Mouse (Mus musculus): ENCODE data around the gene Ccl19. TPM values are rescaled to one million over a fixed set of nuclear protein-coding genes. Genes with fewer than 3 reads are reported as not detected.
"Not testable (repeated sequence)": the region's sequence is repeated elsewhere in the genome, so short reads cannot be mapped to it uniquely, and the experiment has no call there.

Gene Ccl19
- 0.45 TPM in 1 of 2 replicates, not detected in the other for polyA plus RNA-seq (2015; fragmentation: Nextera tagmentation; extraction: Ambion mirVana)

GRCm38 (mm10) chr4:42756477-42756876, at the start of gene Ccl19:
Gene Ccl19, minus strand, starts transcription at chr4:42756577.
- not testable (repeated sequence) for H3K4me1 ChIP-seq (replicated peaks); H3K4me3 ChIP-seq (replicated peaks); H3K27ac ChIP-seq; H3K27me3 ChIP-seq; H3K4me2 ChIP-seq (replicated peaks); H3K36me3 ChIP-seq; ATAC-seq; H3K9ac ChIP-seq (replicated peaks); H3K9me3 ChIP-seq
- WGBS = no CpG with 5 or more reads among the region's 6 CpGs

GRCm38 (mm10) chr4:42773893-42774292, 17.5 kb upstream of the Ccl19 start, which contains the start of gene Ccl21a:
Gene Ccl21a, minus strand, starts transcription at chr4:42773993.
- not testable (repeated sequence) for H3K27ac ChIP-seq; H3K9me3 ChIP-seq; H3K36me3 ChIP-seq; H3K4me2 ChIP-seq (replicated peaks); H3K4me1 ChIP-seq (replicated peaks); H3K9ac ChIP-seq (replicated peaks); ATAC-seq; H3K4me3 ChIP-seq (replicated peaks); H3K27me3 ChIP-seq
- no CpG with 5 or more reads among the region's 5 CpGs for WGBS

GRCm38 (mm10) chr4:42735245-42735644, 21.1 kb downstream of the Ccl19 start, which contains the start of gene 4930578G10Rik:
Gene 4930578G10Rik, plus strand, starts transcription at chr4:42735545.
- no CpG with 5 or more reads among the region's 13 CpGs for WGBS
- H3K4me2 ChIP-seq (replicated peaks); H3K27me3 ChIP-seq; H3K4me3 ChIP-seq (replicated peaks); H3K27ac ChIP-seq; H3K36me3 ChIP-seq; H3K9me3 ChIP-seq; H3K9ac ChIP-seq (replicated peaks); ATAC-seq; H3K4me1 ChIP-seq (replicated peaks): not testable (repeated sequence)

Other genes with a start within 250 kb of the Ccl19 start
- gene Fam205a2, start 228.4 kb downstream of the Ccl19 start, polyA plus RNA-seq (2015; fragmentation: Nextera tagmentation; extraction: Ambion mirVana) = not detected in 2 replicates
- not detected in 2 replicates for gene Gm10591, start 144.4 kb downstream of the Ccl19 start, polyA plus RNA-seq (2015; fragmentation: Nextera tagmentation; extraction: Ambion mirVana)
- not detected in 2 replicates for gene Gm2564, start 126.9 kb downstream of the Ccl19 start, polyA plus RNA-seq (2015; fragmentation: Nextera tagmentation; extraction: Ambion mirVana)
- gene Ccl27b, start 101.3 kb downstream of the Ccl19 start, polyA plus RNA-seq (2015; fragmentation: Nextera tagmentation; extraction: Ambion mirVana) = not detected in 2 replicates
- gene Il11ra2, start 94.7 kb downstream of the Ccl19 start, polyA plus RNA-seq (2015; fragmentation: Nextera tagmentation; extraction: Ambion mirVana) = not detected in 2 replicates
- 0.55 and 1.2 TPM in 2 replicates for gene 4930578G10Rik, start 21.0 kb downstream of the Ccl19 start, polyA plus RNA-seq (2015; fragmentation: Nextera tagmentation; extraction: Ambion mirVana)
- 0.63 TPM in 1 of 2 replicates, not detected in the other for gene Ccl21a, start 17.4 kb upstream of the Ccl19 start, polyA plus RNA-seq (2015; fragmentation: Nextera tagmentation; extraction: Ambion mirVana)
- 0.08 TPM in 1 of 2 replicates, not detected in the other for gene Fam205a1, start 97.3 kb upstream of the Ccl19 start, polyA plus RNA-seq (2015; fragmentation: Nextera tagmentation; extraction: Ambion mirVana)
- 0.35 and 0.43 TPM in 2 replicates for gene Gm12394, start 100.2 kb upstream of the Ccl19 start, polyA plus RNA-seq (2015; fragmentation: Nextera tagmentation; extraction: Ambion mirVana)
- gene Fam205c, start 117.7 kb upstream of the Ccl19 start, polyA plus RNA-seq (2015; fragmentation: Nextera tagmentation; extraction: Ambion mirVana) = 1.2 and 1.7 TPM in 2 replicates
- gene Phf24, start 160.1 kb upstream of the Ccl19 start, polyA plus RNA-seq (2015; fragmentation: Nextera tagmentation; extraction: Ambion mirVana) = 14.8 and 15.2 TPM in 2 replicates
- gene Dnajb5, start 193.2 kb upstream of the Ccl19 start, polyA plus RNA-seq (2015; fragmentation: Nextera tagmentation; extraction: Ambion mirVana) = 45.9 and 58.2 TPM in 2 replicates
- gene 1700022I11Rik, start 213.0 kb upstream of the Ccl19 start, polyA plus RNA-seq (2015; fragmentation: Nextera tagmentation; extraction: Ambion mirVana) = 0.49 and 0.50 TPM in 2 replicates
- gene Vcp, start 243.9 kb upstream of the Ccl19 start, polyA plus RNA-seq (2015; fragmentation: Nextera tagmentation; extraction: Ambion mirVana) = 560 and 579 TPM in 2 replicates